Mouse (Mus musculus) kidney, postnatal 4 days (tissue): Measurements from ENCODE around the gene Pde9a.
"Not testable (repeated sequence)": the region's sequence is repeated elsewhere in the genome, so short reads cannot be mapped to it uniquely, and the experiment has no call there.

Experiments used
- DNase-seq, 2 experiments: peaks; one replicate each; pipeline ENCODE4 v3.0.0; 2021; ENCODE audit warnings: mixed read lengths in 2 of 2

Pde9a gene

DNA sequence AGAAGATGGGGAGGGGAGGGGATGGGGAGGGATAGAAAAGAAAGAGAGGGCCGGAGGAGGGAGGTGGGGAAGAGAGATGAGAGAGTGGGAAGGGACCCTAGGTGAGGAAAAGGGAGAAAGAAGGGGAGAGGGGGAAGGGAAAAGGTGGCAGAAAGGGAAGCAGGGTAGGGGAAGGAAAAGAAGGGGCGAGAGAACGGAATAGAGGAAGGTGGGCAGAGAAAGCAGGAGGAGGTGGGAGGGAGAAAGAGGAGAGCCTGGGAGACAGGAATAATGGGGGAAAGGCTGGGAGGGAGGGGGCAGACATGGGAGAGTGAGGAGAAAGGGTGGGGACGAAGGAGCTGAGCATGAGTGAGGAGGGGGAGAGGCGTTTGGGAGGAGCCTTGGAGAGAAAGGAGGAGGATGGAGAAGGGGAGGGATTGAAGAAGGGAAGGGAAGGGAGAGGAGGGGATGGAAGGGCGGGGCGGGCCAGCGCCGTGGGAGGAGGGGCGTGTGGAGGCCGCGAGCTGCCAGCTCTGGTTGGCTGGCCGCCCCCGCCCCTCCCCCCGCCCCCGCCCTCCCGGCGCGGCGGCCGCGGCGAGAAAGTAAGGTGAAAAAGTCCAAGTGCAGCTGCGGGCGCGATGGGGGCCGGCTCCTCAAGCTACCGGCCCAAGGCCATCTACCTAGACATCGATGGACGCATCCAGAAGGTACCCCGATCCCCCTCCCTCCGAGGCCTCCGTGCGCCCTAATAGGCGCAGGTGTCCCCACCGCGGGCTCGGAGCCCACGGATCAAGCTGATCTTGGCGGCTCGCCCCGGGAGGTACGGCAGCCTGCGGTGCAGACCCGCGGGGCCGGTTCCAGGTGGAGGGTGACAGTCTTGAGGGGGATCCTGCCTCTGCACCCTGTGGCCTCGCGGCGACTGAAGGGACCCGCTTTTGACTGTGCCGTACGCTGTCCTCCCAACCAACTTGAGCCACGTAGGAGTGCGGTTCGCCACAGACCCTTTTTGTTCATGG lies at the start of gene Pde9a:
Pde9a (plus strand) TSS at position 540 of the 995 bp plus-strand sequence.
- peak; percentile 85 to 91 for DNase-seq

GRCm38 (mm10) chr17:31339769-31340168 lies 46.2 kb upstream of the Pde9a start:
- DNase-seq, result no peak

DNA sequence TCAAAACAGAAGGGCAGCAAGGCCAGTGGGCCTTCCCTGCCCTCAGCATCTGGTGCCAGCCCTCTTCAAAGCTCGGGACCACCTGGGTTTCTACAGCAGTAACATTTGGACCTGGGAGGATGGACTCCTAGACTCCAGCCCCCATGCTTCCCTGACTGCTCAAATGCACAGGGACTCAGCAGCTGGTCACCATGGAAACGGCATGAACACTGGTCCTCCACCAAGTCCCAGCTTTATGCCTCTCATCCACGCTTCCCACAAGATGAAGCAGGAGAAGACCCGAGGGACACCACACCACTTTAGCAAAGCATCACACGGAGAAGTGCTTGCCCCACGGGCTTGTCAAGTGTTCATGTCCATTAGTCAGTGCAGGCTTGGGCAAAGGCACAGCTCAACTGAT lies 43.8 kb upstream of the Pde9a start:
- no peak for DNase-seq

GRCm38 (mm10) chr17:31344172-31344801 lies 41.7 kb upstream of the Pde9a start:
- peak; percentile 86 to 89 for DNase-seq

DNA sequence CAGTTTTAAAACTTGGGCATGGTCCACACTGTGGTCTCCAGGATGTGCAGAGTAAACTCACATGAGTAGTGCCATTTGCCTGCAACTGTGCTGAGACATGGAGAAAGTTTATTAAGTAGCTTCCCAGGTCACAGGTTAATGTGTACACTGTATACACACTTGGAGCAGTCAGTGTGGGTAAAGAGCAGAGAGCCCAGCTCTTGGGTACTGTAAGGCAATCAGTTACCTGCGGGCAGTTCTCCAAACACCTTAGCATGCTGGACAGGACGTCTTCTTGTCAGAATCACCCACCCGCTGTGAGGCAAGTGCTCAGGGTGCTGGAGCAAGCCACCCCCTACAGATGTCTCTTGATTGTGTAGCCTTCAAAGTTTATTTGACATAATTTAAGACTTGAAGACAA lies 41.2 kb upstream of the Pde9a start:
- DNase-seq, result no peak

DNA sequence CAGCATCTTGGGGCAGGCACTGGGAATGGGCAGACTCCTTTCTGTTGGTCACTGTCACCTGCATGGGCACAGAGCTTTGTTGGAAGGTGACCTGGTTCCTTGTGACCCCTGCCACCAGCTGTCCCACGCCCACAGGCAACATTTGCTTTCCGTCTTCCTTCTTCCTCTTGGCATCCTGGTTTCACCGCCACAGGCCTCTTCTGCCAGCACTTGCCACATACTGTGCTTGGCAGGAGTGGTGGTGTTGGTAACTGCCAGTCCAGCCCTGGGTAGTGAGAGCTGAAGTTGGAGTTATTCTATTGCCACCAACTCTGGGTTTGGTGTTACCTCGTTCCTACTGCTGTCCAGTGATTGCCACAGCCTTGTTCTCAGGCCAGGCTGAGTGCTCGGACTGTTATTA lies 37.9 kb upstream of the Pde9a start:
- DNase-seq, result no peak

- no peak for DNase-seq
Measured at GRCm38 (mm10) chr17:31349388-31349787, 36.6 kb upstream of the Pde9a start.

DNA sequence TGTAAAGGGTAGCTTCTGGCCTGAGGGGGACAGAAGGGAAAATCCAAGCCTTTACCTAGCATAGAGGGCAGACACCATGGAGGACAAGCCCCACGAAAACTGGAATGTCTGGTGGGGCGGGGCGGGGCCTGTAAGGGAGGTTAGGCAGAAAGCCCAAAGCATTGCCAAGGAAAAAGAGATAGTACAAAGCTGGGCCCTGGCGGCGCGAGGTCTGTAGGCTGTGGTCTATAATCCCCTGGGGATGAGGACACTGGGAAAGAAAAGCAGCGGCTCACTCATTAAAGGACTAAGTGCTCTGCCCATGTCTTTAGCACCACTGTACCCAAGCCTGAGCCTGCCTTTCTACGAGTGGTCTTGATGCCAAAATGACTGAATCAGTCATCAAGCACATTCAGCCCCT lies 34.0 kb upstream of the Pde9a start:
- no peak for DNase-seq

- DNase-seq, result no peak
Measured at GRCm38 (mm10) chr17:31353255-31353654, 32.8 kb upstream of the Pde9a start.

DNA sequence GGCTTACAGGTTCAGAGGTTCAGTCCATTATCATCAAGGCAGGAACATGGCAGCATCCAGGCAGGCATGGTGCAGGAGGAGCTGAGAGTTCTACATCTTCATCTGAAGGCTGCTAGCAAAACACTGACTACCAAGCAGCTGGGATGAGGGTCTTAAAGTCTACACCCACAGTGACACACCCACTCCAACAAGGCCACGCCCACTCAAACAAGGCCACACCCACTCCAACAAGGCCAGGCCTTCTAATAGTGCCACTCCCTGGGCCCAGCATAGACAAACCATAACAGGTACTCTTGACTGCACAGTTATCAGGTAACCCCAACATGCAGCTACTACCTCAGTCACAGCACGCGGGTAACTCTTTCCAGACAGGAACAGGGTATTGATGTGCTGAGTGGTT lies 31.3 kb upstream of the Pde9a start:
- not testable (repeated sequence) for DNase-seq

GRCm38 (mm10) chr17:31355792-31356502 lies 30.1 kb upstream of the Pde9a start:
- DNase-seq, result no peak

GRCm38 (mm10) chr17:31360582-31360981 lies 25.4 kb upstream of the Pde9a start:
- DNase-seq, result no peak

- DNase-seq, result no peak
Measured at GRCm38 (mm10) chr17:31365586-31366166, 20.3 kb upstream of the Pde9a start.

- DNase-seq, result no peak
Measured at GRCm38 (mm10) chr17:31370221-31370620, 15.8 kb upstream of the Pde9a start.

- DNase-seq, result no peak
Measured at GRCm38 (mm10) chr17:31370931-31371330, 15.1 kb upstream of the Pde9a start.

GRCm38 (mm10) chr17:31377961-31378360 lies 8.0 kb upstream of the Pde9a start:
- DNase-seq, result peak; percentile 77 to 83

GRCm38 (mm10) chr17:31378361-31378761 lies 7.6 kb upstream of the Pde9a start:
- DNase-seq, result no peak

DNA sequence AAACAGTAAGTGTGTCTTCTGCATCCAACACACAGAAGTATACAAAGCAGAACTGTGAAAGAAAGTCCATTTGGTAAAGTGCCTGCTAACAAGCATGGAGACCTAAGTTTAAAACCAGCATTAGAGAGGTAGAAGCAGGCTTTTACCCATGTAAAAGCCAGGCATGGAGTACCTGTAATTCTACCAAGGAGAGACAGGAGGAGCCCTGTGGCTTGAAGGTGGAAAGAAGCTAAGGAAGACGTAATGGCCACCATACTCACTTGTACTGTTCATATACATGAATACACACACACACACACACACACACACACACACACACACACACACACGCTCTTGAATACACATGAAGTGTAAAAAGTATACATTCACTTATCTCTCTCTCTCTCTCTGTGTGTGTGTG lies 6.9 kb upstream of the Pde9a start:
- DNase-seq, result no peak

- no peak for DNase-seq
Measured at GRCm38 (mm10) chr17:31379863-31380262, 6.1 kb upstream of the Pde9a start.

DNA sequence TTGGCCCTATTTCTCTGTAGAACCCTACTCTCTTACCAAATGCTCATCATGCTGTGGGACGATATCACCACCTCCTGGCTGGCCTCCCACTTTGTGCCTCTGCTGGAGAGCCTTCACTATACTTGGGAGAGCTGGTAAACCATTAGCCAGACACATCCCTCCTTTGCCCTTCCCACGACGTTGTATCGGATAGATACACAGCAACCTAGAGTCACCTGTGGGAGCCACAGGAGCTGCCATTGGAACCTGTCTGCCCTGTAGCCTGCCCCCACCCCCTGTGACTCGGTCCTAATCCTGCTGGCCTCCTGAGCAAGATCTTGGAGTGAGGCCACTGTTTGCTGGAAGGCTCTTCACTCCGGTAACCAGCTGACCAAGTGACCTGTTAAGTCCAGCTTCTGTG lies 2.7 kb upstream of the Pde9a start:
- peak in 1 of 2 experiments; percentile 35 for DNase-seq

GRCm38 (mm10) chr17:31384968-31385627 lies 912 bp upstream of the Pde9a start:
- DNase-seq, result peak; percentile 52 to 61

DNA sequence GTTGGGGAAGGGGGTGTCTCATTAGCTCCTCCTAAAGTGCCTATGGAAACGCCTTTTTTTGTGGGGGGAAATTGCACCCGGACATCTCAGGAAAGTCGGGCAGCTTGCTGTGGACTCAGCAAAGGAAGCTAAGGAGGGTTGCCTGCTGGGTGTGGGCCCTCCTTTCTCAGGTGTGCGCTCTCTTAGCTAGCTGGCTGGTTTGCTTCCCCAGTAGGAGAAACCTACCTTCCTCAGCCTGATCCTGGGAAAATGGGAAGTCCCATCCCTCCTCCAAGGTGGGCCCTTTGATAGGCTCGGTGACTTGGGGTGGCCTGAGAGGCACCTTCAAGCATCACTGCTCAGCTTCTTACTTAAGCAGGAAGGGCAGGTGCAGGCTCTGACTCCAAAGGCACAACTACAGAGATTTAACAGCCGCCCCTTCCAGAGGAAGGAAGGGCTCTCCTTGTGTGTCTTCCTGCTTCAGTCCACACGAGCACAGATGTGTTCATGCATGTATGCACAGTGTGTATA lies 811 bp downstream of the Pde9a start:
- peak; percentile 22 to 38 for DNase-seq
